Mouse (Mus musculus) hindbrain, embryonic 15.5 days (tissue): ENCODE measurements at regions not wholly inside any gene's neighbourhood (a gene's known extent, or its start where the extent isn't known, plus 50 kb on each side); places are given as distances from the start of the nearest gene placed in this dataset.
"Not testable (repeated sequence)": the region's sequence is repeated elsewhere in the genome, so short reads cannot be mapped to it uniquely, and the experiment has no call there.

Source experiments
- ATAC-seq: fragments of 200-750 bp; cut with Nextera tagmentation; 2 replicates; pipeline ENCODE4 v1.8.0; 2017; ENCODE audit warnings: low read depth, moderate number of reproducible peaks, moderate TSS enrichment; ENCODE audit not compliant: low FRiP score
- H3K27ac ChIP-seq: fragments of 300-500 bp; sonication (generic); replicated peaks from 2 replicates; pipeline ENCODE4 v1.5.1; 2015; ENCODE audit warnings: mild to moderate bottlenecking, inconsistent platforms
- H3K27me3 ChIP-seq: fragments of 300-500 bp; sonication (generic); 2 replicates; pipeline ENCODE4 v1.6.1; 2015; ENCODE audit warnings: control low read depth, inconsistent platforms
- H3K36me3 ChIP-seq: fragments of 300-500 bp; sonication (generic); 2 replicates; pipeline ENCODE4 v1.6.1; 2015; ENCODE audit warnings: control low read depth, inconsistent platforms
- H3K4me1 ChIP-seq: fragments of 300-500 bp; sonication (generic); replicated peaks from 2 replicates; pipeline ENCODE4 v1.6.1; 2015; ENCODE audit warnings: control low read depth, inconsistent platforms
- H3K4me2 ChIP-seq: fragments of 300-500 bp; sonication (generic); 2 replicates; pipeline ENCODE4 v1.6.1; 2015; ENCODE audit warnings: moderate library complexity, mild to moderate bottlenecking, inconsistent platforms
- H3K4me3 ChIP-seq: fragments of 300-500 bp; sonication (generic); 2 replicates; pipeline ENCODE4 v1.5.1; 2015; ENCODE audit warnings: mild to moderate bottlenecking, inconsistent platforms
- H3K9ac ChIP-seq: fragments of 300-500 bp; sonication (generic); 2 replicates; pipeline ENCODE4 v1.6.1; 2015; ENCODE audit warnings: inconsistent platforms
- H3K9me3 ChIP-seq: fragments of 300-500 bp; sonication (generic); 2 replicates; pipeline ENCODE4 v1.6.1; 2016; ENCODE audit warnings: control low read depth, inconsistent platforms
- WGBS: fragments of 180-500 bp; shearing (Covaris S2); methylation state at CpG from one replicate; pipeline ENCODE4 v1.1.7; 2015; 5-methylcytosine and 5-hydroxymethylcytosine counted together

DNA sequence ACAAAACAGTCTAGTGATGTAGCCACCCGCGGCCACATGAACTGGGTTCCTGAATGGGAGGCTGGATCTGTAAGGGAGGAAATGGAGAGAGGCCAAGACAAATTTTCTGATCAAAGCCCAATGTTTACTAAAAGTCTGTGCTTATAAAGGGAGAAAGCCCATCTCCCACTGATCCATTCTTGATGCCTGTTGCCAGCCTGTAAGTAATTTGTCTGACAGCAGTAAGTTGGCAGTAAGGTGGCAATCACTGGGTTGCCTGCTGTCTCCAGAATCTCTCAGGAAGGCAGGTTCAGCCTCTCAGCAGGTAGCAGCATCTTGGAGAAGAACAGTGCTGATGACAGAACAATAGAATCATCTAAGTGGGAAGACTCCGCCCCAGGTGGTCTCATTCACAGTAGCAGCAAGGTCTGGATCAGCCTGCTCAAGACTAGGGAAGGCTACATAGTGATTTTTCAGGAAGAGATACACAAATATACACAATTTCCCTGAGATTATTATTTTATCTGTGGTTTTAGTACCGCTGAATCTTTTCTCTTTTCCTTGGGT, 327.9 kb downstream of the Impad1 start:
- no peak overlapping the region for H3K4me3 ChIP-seq
- H3K36me3 ChIP-seq, result no peaks in the 10 kb centered on the region
- 45% methylated on average over 4 of the region's 4 CpGs for WGBS
- no peaks in the 10 kb centered on the region for H3K9me3 ChIP-seq
- ATAC-seq, result no peak
- no peak overlapping the region for H3K9ac ChIP-seq
- no peak overlapping the region for H3K27ac ChIP-seq
- no peaks in the 10 kb centered on the region for H3K27me3 ChIP-seq
- no peak overlapping the region for H3K4me2 ChIP-seq
- no peaks in the 10 kb centered on the region for H3K4me1 ChIP-seq

DNA sequence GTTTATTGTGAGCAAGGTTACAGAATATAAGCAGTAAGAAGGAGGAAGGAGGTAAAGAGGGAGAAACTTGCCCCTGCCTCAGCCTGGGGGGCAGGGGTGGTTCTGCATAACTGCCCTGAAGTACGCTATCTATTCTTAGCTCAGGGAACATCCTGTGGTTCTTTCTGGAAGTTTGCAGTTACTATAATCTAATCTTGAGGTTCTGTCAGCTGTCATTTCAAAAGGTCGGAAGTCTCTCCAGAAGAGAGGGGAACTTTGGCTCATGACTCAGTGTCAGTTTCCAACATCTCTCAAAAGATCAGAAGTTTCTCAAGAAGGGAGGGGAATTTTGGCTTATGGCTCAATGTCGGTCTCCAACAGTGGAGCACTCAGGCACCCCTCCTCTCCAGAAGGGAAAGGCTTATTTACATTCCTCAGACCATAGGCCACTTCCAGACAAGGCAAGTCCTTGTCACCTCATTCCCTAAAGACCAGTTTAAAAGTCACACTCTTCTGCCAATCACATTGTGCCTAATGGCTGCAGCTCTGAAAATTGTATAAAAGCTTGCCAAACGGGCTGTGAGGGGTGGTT, 328.9 kb downstream of the Impad1 start:
- H3K36me3 ChIP-seq, result no peaks in the 10 kb centered on the region
- WGBS, result 69% methylated on average over 4 of the region's 4 CpGs
- ATAC-seq, result no peak

DNA sequence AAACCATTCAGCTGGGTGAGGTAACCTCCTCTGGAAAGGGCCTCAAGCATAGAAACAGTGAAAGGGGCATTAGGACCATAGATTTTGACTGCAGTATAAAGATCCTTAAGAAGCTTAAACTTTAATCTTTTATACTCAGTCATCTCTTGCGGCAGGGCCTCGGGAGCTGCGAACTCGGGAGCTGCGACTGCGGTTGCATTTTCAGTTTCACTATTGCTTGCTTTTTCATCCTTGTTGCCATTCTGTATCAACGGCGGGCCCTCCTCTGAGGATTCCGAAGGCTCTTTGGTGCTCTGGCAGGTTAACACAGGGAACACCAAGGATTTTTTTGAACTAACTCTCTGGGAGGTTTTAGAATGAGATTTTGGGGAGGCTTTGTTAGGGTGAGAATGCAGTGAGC, 333.9 kb downstream of the Impad1 start:
- no peak overlapping the region for H3K27ac ChIP-seq
- WGBS, result 86% methylated on average over 9 of the region's 9 CpGs
- H3K4me2 ChIP-seq, result no peak overlapping the region
- no peak overlapping the region for H3K9ac ChIP-seq
- H3K9me3 ChIP-seq, result no peaks in the 10 kb centered on the region
- no peak overlapping the region for H3K4me3 ChIP-seq
- no peaks in the 10 kb centered on the region for H3K4me1 ChIP-seq
- no peaks in the 10 kb centered on the region for H3K27me3 ChIP-seq
- ATAC-seq, result no peak
- H3K36me3 ChIP-seq, result no peaks in the 10 kb centered on the region

More for the DNA sequence above, 328.9 kb downstream of the Impad1 start:
- no peak overlapping the region for H3K4me3 ChIP-seq
- no peak overlapping the region for H3K4me2 ChIP-seq
- H3K9me3 ChIP-seq, result no peaks in the 10 kb centered on the region
- no peak overlapping the region for H3K27ac ChIP-seq
- H3K4me1 ChIP-seq, result no peaks in the 10 kb centered on the region
- no peaks in the 10 kb centered on the region for H3K27me3 ChIP-seq
- no peak overlapping the region for H3K9ac ChIP-seq

DNA sequence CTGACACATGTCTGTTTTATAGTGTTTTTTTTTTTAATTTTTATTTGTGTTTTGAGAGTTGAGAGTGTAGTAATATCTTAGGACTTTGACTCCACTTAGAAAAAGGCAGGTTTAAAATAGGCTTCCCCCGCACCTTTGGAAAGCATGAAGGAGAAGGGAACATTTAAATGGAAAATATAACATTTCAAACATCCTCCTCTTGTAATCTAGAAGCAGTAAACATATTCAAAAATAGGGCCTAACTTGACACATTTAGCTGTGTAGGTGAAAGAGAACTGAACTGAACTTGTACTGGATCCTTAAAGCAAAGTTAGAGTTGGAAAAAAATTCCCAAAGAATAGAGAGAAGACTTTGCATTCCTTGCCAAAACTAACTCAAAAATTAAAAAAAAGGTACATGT, 343.1 kb downstream of the Impad1 start:
- no peak for ATAC-seq
- 100% methylated on average over 1 of the region's 1 CpGs for WGBS
- H3K4me2 ChIP-seq, result no peak overlapping the region
- H3K4me3 ChIP-seq, result no peak overlapping the region
- no peaks in the 10 kb centered on the region for H3K36me3 ChIP-seq
- no peak overlapping the region for H3K9ac ChIP-seq
- no peaks in the 10 kb centered on the region for H3K9me3 ChIP-seq
- H3K27me3 ChIP-seq, result no peaks in the 10 kb centered on the region
- H3K27ac ChIP-seq, result no peak overlapping the region
- no peaks in the 10 kb centered on the region for H3K4me1 ChIP-seq

DNA sequence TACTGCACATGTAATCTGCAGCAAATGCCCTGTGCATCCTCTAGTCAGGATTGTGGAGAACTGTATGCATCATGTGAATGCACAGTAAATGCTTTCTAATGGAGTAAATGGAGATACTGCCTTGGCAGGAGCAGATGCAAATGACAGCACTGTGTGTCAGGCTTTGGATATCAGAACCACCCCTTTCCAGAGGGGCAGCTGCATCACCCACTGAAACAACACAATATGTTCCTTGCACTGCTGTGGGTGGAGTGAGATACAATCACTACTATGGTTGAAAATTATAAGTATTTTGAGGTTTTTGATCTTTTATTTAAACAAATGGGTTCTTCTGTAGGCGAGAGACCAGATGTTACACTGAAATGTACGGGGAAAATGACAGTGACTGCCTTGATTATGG, 350.5 kb downstream of the Impad1 start:
- Histone ChIP-seq H3K9ac (no peak overlapping the region), H3K27me3 (no peaks in the 10 kb centered on the region), H3K4me3 (no peak overlapping the region), H3K4me1 (no peaks in the 10 kb centered on the region), H3K9me3 (no peaks in the 10 kb centered on the region), H3K27ac (no peak overlapping the region), H3K36me3 (no peaks in the 10 kb centered on the region), H3K4me2 (no peak overlapping the region)
- no peak for ATAC-seq
- 93% methylated on average over 2 of the region's 2 CpGs for WGBS

DNA sequence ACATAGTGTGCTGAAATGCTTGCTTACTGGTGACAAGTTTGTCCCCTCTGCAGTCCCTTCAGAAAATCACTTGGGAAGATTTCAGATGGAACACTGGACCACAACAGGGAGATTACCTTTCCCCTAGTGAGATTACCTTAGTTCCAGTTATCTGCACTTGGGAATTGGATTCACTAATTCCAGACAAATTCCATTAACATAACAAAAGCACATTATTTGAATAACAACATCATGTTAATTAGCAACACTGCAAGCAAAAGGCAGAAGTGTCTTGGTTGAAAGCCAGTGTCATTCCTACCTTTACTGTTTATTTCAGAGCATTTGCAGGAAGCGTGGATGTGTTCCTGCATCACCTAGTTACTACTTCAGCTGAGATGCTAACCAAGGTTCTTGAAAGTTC, 355.6 kb downstream of the Impad1 start:
- H3K4me1 ChIP-seq, result no peaks in the 10 kb centered on the region
- no peak overlapping the region for H3K9ac ChIP-seq
- H3K27ac ChIP-seq, result no peak overlapping the region
- no peaks in the 10 kb centered on the region for H3K27me3 ChIP-seq
- no peak overlapping the region for H3K4me3 ChIP-seq
- H3K36me3 ChIP-seq, result no peaks in the 10 kb centered on the region
- WGBS, result 68% methylated on average over 1 of the region's 1 CpGs
- no peaks in the 10 kb centered on the region for H3K9me3 ChIP-seq
- H3K4me2 ChIP-seq, result no peak overlapping the region
- no peak for ATAC-seq

DNA sequence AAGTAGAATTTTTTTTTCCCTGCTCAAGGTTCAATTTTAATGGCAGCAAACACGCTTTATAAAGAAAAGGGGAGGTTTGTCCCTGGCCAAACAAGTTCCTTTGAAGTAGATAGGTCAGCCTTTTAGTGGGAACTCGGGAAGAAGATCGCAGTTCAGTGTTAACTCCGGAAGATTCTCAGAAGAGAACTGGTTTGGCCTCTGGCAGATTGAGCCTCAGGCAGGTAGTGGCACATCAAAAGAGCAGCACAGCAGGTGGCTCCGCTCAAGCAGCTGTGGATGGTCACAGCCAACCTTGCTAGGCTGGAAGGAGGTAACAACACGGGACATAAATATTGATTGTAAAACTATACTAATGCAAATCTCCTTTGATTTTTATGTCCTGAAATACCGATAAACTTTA, 347.2 kb upstream of the Sdr16c6 start:
- H3K4me3 ChIP-seq, H3K27ac ChIP-seq, H3K9me3 ChIP-seq, ATAC-seq, H3K4me1 ChIP-seq, H3K4me2 ChIP-seq, H3K9ac ChIP-seq, H3K27me3 ChIP-seq, H3K36me3 ChIP-seq: not testable (repeated sequence)
- 44% methylated on average over 7 of the region's 7 CpGs for WGBS

DNA sequence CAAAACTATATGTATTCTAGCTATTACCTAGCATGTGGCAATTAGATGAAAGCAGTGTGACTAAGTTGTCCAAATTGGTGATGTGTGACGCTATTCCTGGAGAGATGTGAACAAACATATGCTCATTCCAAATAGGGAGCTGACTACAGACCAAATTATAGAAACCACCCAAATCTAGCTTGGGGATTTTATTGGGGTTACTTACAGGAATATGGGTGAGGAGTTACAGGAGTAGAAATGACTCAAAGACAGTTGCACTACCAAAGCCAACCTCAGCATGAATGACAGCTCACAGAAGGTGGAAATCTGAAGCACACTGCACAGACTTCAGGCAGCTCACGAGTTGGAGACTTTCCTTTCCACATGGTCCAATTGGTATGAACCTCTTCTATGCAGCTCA, 326.5 kb upstream of the Sdr16c6 start:
- H3K9me3 ChIP-seq, result no peaks in the 10 kb centered on the region
- WGBS, result 87% methylated on average over 2 of the region's 2 CpGs
- no peak overlapping the region for H3K27ac ChIP-seq

DNA sequence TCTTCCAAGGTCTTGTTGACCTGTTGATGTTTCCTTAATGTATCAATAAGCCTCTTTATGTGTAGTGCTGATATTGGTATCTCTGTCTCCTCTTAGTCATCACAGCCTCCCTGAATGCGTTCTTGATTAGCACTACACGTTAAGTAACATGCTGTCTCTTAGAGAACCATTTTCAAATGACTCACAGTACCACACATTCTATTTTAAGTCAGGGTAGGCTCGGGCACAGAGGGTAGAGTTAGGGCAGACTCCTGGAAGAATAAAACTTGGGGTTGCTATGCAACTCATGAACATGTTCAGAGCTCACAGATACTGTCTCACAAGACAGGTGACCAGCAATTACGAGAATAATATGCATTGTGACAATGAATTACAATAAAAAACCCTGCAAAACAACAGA, 320.1 kb upstream of the Sdr16c6 start:
- no peak for ATAC-seq
- 86% methylated on average over 4 of the region's 4 CpGs for WGBS

More for the DNA sequence above, 326.5 kb upstream of the Sdr16c6 start:
- Histone ChIP-seq H3K27me3 (no peaks in the 10 kb centered on the region), H3K9ac (no peak overlapping the region), H3K4me1 (no peaks in the 10 kb centered on the region), H3K36me3 (no peaks in the 10 kb centered on the region), H3K4me3 (no peak overlapping the region), H3K4me2 (no peak overlapping the region)
- no peak for ATAC-seq

DNA sequence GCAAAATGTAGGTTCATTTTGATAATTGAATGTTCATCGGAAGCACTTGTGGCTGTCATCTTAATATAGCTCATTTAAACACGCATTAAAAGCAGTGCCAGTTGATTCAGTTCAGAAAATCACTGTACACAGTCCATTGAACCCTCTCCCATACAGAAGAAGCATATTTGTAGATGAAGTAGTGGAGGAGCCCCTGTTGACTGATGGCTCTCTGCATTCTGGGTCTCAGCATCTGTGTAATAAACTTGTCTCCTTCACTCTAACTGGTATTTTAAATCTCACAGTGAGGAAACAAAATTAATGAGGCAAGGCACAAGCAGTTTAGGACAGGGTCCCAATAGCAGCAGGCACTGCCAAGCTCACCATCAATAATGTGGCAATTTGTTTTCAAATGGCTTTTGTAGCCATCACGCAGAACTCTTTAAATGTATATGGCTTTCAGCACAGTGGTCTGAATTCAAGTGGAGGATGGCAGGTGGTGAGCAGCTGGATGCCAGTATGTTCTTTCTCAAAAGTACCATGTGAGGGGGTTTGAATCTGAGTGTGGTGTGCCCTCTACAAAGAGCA, 302.8 kb upstream of the Sdr16c6 start:
- Histone ChIP-seq H3K36me3 (no peaks in the 10 kb centered on the region), H3K4me2 (no peak overlapping the region), H3K9ac (no peak overlapping the region), H3K4me3 (no peak overlapping the region), H3K27me3 (no peaks in the 10 kb centered on the region), H3K9me3 (no peaks in the 10 kb centered on the region), H3K27ac (no peak overlapping the region), H3K4me1 (no peaks in the 10 kb centered on the region)
- ATAC-seq, result peak; percentile 87
- 55% methylated on average over 3 of the region's 3 CpGs for WGBS

More for the DNA sequence above, 320.1 kb upstream of the Sdr16c6 start:
- Histone ChIP-seq H3K4me1 (no peaks in the 10 kb centered on the region), H3K9ac (no peak overlapping the region), H3K27me3 (no peaks in the 10 kb centered on the region), H3K36me3 (no peaks in the 10 kb centered on the region), H3K4me2 (no peak overlapping the region), H3K9me3 (no peaks in the 10 kb centered on the region), H3K27ac (no peak overlapping the region), H3K4me3 (no peak overlapping the region)

DNA sequence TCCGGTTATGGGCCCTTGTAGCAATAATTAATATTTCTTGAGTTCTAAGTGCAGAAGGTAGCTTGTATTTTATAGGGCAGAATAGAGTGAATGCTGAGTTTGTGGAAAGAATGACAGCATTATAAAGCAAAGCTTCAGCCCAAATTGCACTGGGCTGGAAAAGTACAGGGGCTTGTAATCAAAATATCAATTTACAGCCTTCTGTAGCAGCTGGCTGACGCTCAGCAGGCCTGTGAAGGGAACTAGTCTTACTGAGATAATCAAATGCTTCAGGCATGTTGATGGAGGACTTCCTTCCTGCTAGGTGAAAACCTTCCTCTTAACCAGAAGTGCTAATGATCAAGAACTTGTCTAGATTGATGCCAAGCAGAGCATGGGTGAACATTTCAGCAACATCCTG, 257.9 kb upstream of the Sdr16c6 start:
- Histone ChIP-seq H3K9ac (no peak overlapping the region), H3K9me3 (no peaks in the 10 kb centered on the region), H3K27me3 (no peaks in the 10 kb centered on the region), H3K4me3 (no peak overlapping the region), H3K36me3 (no peaks in the 10 kb centered on the region), H3K4me2 (no peak overlapping the region), H3K27ac (no peak overlapping the region), H3K4me1 (no peaks in the 10 kb centered on the region)
- ATAC-seq, result peak; percentile 27; the same call in 1 of the 2 replicates
- 69% methylated on average over 2 of the region's 2 CpGs for whole genome bisulfite sequencing

DNA sequence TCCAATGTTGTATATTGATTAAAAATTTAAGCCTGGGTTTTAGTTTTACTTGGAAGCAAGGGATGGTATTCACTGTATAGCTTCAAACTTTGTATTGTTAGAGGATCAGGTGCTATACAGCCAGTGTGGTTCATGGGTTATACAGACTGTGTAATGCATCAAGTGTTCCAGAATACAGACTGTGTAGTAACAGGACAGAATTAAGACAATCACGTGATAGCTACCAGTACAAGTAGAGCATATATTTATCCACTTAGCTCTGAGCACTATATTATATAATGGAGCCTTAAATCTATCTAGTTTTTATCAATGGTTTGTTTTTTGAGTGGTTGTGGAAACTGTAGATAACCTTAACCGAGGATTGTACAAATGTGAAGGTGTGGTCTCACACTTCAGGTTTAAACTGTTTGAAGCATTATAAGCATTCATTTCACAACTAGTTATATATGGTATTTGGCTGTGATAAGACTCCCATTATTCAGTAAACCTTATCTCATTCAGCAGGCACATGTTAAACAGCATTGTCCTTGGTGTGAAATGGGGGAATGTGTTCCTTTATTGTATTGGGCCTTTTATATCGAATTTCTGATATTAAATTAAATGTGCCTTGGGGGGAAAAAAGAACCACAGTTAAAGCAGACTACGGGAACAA, 256.3 kb upstream of the Sdr16c6 start:
- no peaks in the 10 kb centered on the region for H3K27me3 ChIP-seq
- ATAC-seq, result no peak
- 81% methylated on average over 4 of the region's 4 CpGs for WGBS
- H3K36me3 ChIP-seq, result no peaks in the 10 kb centered on the region
- H3K4me2 ChIP-seq, result no peak overlapping the region
- H3K9me3 ChIP-seq, result 0 out of 2 replicates have a peak, but pooled peaks cover 2% of the 10 kb centered on the region
- H3K27ac ChIP-seq, result no peak overlapping the region
- H3K4me1 ChIP-seq, result no peaks in the 10 kb centered on the region
- H3K4me3 ChIP-seq, result no peak overlapping the region
- H3K9ac ChIP-seq, result no peak overlapping the region
